Mouse (Mus musculus): ENCODE data around the gene Nup210l. TPM values are rescaled to one million over a fixed set of nuclear protein-coding genes. Genes with fewer than 3 reads are reported as not detected.

Nup210l gene
- polyA plus RNA-seq, 1 experiment from 2014 or later: 0.46 TPM

DNA sequence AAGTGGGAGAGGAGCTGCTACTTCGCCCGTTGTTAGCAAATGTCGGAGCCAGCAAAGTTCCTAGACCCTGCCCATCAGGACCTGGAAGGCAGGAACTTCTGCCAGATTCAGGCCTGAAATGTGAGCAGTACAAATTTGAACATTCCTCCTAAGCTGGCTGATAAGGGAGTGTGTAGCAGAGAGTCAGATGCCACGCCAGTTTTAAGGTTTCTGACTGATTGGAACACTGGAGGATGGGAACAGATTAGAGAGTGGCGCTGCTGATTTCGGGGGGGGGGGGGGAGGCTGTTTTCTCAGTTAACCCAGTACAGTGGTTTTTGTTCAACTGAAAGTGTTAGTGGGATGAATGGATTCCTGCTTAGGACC lies 23.5 kb upstream of the Nup210l start:
- Histone ChIP-seq H3K27me3 (replicated peaks) (no peaks in the 10 kb centered on the region), H3K36me3 (no peaks in the 10 kb centered on the region), H3K4me1 (peaks cover 31% of the 10 kb centered on the region), H3K4me3 (peak overlapping the region; percentile 81), H3K4me2 (replicated peaks) (peak overlapping the region; percentile 89), H3K27ac (peak overlapping the region; percentile 79), H3K9me3 (no peaks in the 10 kb centered on the region), H3K9ac (peak overlapping the region; percentile 83)
- no peak for ATAC-seq (ENCODE audit: low FRiP score, low read depth)
- 2% methylated on average over 6 of the region's 6 CpGs for WGBS

DNA sequence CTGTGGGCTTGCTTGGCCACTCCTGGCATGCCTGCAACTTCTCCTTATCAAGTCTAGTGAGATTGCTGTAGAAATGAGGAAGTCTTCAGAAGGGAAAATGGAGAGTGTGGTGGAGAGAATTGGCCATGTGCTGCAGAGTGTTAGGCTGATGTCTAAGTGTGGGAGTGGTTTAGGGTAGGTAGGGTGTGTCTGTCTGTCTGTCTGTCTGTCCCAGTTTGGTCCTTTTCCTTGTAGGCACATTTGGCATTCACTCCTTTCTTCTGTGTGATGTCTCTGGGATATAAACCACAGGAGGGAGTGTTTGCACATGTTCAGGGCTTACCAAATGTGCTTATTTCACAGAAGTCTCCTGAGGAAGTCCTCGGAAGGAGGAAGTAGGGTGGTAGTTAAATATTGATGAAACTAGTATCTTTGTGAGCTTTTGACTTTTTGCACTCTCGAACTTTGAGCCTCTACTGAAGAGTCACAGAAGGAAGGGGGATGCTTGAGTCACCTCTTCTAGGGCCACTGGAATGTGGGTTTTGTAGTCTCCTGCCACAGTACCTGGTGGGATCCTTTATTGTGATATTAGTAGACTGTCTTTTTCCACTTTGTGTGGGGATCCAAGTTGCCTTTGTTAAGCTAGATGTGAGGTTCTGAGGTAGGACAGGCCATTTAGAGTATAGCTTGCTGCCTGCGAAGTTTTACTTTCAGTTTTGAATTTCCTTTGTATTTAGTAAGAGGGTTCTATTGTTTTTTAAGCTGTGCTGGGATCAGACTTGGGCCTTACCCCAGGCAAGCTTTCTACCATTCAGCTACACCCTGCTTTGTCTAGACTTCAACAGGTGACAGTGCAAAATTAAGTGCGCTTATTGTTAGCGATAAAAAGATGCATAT lies 22.3 kb upstream of the Nup210l start:
- peaks cover 4% of the 10 kb centered on the region; the same call in 1 of the 2 replicates for H3K36me3 ChIP-seq
- H3K4me2 ChIP-seq (replicated peaks): peak overlapping the region; percentile 89
- no peaks in the 10 kb centered on the region for H3K9me3 ChIP-seq
- no peaks in the 10 kb centered on the region for H3K27me3 ChIP-seq (replicated peaks)
- peak overlapping the region; percentile 10; the same call in 1 of the 2 replicates for H3K9ac ChIP-seq
- ATAC-seq (ENCODE audit: low FRiP score, low read depth): no peak
- H3K4me1 ChIP-seq: peaks cover 31% of the 10 kb centered on the region
- no peak overlapping the region; the same call in 1 of the 2 replicates for H3K4me3 ChIP-seq
- 81% methylated on average over 5 of the region's 5 CpGs for WGBS
- H3K27ac ChIP-seq: no peak overlapping the region

DNA sequence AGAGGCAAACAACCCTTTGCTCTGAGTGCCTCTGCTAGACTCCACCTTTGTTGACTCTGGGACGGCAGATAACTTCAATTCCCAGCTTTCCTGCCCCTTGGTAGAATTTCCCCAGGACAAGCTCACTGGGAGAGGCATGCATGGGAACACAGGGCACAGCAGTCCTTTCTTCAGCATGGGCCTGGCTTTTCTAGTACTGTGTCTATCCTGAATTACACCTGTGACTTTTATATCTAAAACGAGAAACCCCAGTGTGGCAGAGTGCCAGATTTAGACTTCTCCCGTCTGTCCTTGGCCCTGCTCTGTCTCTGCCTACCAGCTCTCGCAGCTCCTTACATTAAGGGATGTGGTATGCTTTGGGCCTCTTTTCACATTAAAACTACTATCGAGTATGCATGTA lies 20.9 kb upstream of the Nup210l start:
- Histone ChIP-seq H3K4me1 (peaks cover 31% of the 10 kb centered on the region), H3K9ac (peak overlapping the region; percentile 42; the same call in 1 of the 2 replicates), H3K4me3 (no peak overlapping the region), H3K27me3 (replicated peaks) (no peaks in the 10 kb centered on the region), H3K36me3 (peaks cover 16% of the 10 kb centered on the region), H3K9me3 (no peaks in the 10 kb centered on the region), H3K4me2 (replicated peaks) (peak overlapping the region; percentile 31), H3K27ac (no peak overlapping the region; the same call in 1 of the 2 replicates)
- no peak for ATAC-seq (ENCODE audit: low FRiP score, low read depth)
- WGBS: 73% methylated on average over 5 of the region's 5 CpGs

DNA sequence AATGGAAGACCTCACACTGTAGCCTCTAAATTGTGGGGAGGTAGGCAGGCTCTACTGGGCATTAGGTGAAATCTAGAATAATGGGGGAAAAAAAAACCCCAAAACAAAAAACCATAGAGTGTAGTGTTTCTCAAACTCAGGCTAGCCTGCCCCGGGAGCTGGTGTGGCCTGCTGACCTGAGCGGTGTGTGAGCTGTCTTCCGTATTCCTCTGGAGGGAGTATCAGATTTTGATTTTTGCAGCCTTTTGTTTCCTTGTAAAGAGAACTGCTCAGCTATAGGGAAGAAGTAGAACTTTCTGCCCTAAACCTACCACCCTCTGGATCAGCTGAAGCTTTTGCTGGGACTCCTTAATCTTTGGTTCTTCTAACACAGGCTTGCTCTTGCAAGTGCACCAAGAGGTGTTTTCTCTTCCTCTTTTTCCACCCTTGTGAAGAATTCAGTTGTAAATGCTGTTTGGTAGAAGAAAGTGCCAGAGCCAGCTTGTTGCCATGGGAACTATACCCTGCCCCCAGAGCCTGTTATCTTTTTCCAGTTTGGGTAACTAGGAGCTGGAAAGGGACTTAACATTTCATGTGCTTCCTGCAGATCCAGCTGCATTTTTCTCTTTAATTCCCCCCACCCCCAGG lies 20.1 kb upstream of the Nup210l start:
- Histone ChIP-seq H3K4me2 (replicated peaks) (peak overlapping the region; percentile 21), H3K4me1 (peaks cover 28% of the 10 kb centered on the region), H3K9ac (no peak overlapping the region), H3K9me3 (no peaks in the 10 kb centered on the region), H3K4me3 (no peak overlapping the region), H3K36me3 (peaks cover 24% of the 10 kb centered on the region), H3K27me3 (replicated peaks) (no peaks in the 10 kb centered on the region), H3K27ac (no peak overlapping the region)
- WGBS: 56% methylated on average over 3 of the region's 3 CpGs
- ATAC-seq (ENCODE audit: low FRiP score, low read depth): no peak

DNA sequence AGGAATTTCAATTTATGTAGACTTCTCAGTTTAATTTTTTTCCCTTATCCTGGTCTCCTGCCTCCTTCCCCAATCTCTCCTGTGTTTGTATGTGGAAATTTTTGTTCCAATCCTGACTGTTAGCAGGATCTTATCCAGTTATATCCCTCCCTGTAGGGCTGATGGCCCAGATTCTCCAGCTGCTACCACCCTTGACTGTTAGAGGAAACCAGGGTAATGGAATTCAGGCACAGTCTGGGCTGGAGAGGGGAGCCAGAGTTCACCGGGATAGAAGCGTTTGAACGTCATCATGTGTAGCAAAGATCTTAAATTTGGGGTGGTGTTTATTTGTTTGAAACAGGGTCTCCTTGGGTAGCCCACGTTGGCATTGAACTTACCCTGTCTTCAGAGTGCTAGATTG lies 19.1 kb upstream of the Nup210l start:
- Histone ChIP-seq H3K4me1 (peaks cover 26% of the 10 kb centered on the region), H3K9me3 (no peaks in the 10 kb centered on the region), H3K4me2 (replicated peaks) (no peak overlapping the region), H3K27ac (no peak overlapping the region), H3K9ac (no peak overlapping the region), H3K36me3 (peaks cover 34% of the 10 kb centered on the region), H3K4me3 (no peak overlapping the region), H3K27me3 (replicated peaks) (no peaks in the 10 kb centered on the region)
- ATAC-seq (ENCODE audit: low FRiP score, low read depth): no peak
- WGBS: 88% methylated on average over 4 of the region's 4 CpGs

DNA sequence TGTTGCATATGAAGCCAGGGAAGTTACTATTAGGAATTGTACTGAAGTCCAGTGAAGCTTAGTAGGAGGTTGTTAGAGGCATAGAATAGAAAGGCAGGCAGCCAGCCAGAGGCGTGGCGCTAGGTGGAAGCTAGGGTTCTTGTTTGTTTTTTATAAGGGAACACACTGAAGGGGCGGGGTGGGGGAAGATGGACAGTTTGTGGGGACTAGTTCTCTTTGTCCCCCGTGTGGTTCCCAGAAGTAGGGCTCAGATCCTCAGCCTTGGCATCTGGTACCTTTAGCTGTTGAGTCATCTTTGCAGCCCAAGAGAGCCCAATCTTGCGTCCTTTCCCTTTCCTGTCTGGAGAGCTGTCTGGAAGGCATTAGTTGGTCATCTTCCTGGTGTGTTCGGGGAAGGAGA lies 18.7 kb upstream of the Nup210l start:
- H3K4me1 ChIP-seq: peaks cover 26% of the 10 kb centered on the region
- WGBS: 95% methylated on average over 6 of the region's 6 CpGs
- no peak overlapping the region for H3K9ac ChIP-seq
- H3K4me3 ChIP-seq: no peak overlapping the region
- no peaks in the 10 kb centered on the region for H3K9me3 ChIP-seq
- no peaks in the 10 kb centered on the region for H3K27me3 ChIP-seq (replicated peaks)
- peaks cover 39% of the 10 kb centered on the region for H3K36me3 ChIP-seq
- no peak overlapping the region for H3K27ac ChIP-seq
- no peak overlapping the region for H3K4me2 ChIP-seq (replicated peaks)
- ATAC-seq (ENCODE audit: low FRiP score, low read depth): no peak

DNA sequence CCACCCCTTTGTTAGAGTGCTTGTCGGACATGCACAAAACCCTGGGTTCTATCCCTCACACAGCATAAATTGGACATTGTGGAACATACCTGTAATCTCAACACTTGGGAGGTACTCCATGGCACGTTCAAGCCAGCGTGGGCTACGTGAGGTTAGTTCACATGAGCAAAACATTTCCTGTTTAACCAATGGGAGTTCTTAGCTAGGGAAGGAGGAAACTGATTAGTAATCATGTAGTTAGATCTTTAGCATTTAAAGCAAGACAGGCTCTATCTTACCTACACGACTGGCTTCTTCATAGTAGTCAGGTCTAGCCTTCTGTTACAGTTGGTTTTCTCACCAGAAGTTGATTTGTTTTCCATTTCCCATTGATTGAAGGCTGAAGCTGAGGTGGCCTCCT lies 17.9 kb upstream of the Nup210l start:
- Histone ChIP-seq H3K36me3 (peaks cover 46% of the 10 kb centered on the region), H3K9ac (no peak overlapping the region), H3K27me3 (replicated peaks) (no peaks in the 10 kb centered on the region), H3K4me2 (replicated peaks) (no peak overlapping the region), H3K4me3 (no peak overlapping the region), H3K4me1 (peaks cover 23% of the 10 kb centered on the region), H3K27ac (no peak overlapping the region), H3K9me3 (no peaks in the 10 kb centered on the region)
- no peak for ATAC-seq (ENCODE audit: low FRiP score, low read depth)
- 94% methylated on average over 5 of the region's 5 CpGs for WGBS

DNA sequence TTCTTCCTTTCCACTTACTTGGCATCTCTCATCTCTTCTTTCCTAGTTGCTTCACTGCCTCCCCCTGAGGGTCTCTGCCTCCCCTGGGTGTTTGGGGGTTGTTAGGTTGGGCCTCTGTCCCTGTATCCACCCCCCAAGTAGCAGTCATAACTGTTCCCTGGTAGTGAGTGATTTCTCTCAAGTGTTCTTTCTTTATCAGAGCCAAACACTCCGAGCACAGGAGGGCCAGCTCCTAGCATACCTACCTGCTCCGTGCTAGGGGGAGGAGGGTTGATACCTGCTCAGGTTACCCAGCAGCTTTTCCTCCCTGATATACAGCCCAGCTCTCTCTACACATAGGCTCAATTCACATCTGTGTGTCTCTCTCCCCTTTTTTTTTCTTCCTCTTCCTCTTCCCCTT lies 15.3 kb upstream of the Nup210l start:
- no peak for ATAC-seq (ENCODE audit: low FRiP score, low read depth)
- no peak overlapping the region for H3K9ac ChIP-seq
- H3K4me2 ChIP-seq (replicated peaks): no peak overlapping the region
- WGBS: 97% methylated on average over 2 of the region's 2 CpGs
- no peaks in the 10 kb centered on the region for H3K9me3 ChIP-seq
- H3K36me3 ChIP-seq: peaks cover 70% of the 10 kb centered on the region
- H3K27me3 ChIP-seq (replicated peaks): no peaks in the 10 kb centered on the region
- no peak overlapping the region for H3K4me3 ChIP-seq
- H3K4me1 ChIP-seq: peaks cover 6% of the 10 kb centered on the region
- no peak overlapping the region for H3K27ac ChIP-seq

DNA sequence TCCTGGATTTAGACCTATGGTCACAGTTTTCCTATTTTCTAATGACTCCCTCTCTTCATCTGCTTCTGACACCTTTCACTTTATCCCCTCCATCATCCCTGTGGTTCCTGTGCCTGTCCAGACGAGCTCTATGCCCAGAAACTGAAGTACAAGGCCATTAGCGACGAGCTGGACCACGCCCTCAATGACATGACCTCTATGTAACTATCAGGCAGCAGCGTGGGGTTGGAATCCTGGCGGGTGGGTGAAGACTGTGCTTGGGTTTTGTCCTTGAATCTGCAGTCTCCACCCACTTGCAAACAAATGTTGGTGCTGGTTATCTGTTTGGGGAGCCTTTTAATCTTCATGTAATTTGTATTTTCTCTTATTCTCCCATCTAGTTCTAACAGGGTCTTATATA lies 13.0 kb upstream of the Nup210l start:
- peaks cover 82% of the 10 kb centered on the region for H3K36me3 ChIP-seq

DNA sequence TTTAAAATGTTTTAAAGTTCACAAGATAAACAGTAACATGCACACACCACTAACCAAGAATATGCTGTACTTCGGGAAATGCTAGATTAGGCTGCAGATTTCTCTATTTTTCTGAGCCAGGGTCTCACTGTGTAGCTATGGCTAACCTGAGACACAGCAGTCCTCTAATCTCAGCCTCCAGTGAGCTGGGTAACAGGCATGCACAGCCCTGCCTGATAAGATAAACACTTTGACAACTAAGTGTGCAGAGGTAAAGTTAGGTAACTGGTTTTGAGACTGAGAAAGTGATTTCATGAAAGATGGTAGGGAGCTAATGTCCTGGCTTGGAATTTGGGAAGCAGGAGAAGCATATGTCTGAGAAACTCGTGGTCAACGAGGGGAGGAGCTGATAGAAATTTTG lies 9.5 kb upstream of the Nup210l start:
- WGBS: 94% methylated on average over 3 of the region's 3 CpGs
- no peaks in the 10 kb centered on the region for H3K27me3 ChIP-seq (replicated peaks)
- no peaks in the 10 kb centered on the region for H3K4me1 ChIP-seq
- no peaks in the 10 kb centered on the region for H3K9me3 ChIP-seq
- no peak for ATAC-seq (ENCODE audit: low FRiP score, low read depth)
- H3K27ac ChIP-seq: no peak overlapping the region
- H3K36me3 ChIP-seq: peaks cover 69% of the 10 kb centered on the region
- no peak overlapping the region for H3K4me2 ChIP-seq (replicated peaks)
- H3K4me3 ChIP-seq: no peak overlapping the region
- no peak overlapping the region for H3K9ac ChIP-seq

More for the DNA sequence above, 13.0 kb upstream of the Nup210l start:
- Histone ChIP-seq H3K9me3 (no peaks in the 10 kb centered on the region), H3K9ac (no peak overlapping the region), H3K27ac (no peak overlapping the region), H3K4me1 (no peaks in the 10 kb centered on the region), H3K4me3 (no peak overlapping the region), H3K27me3 (replicated peaks) (no peaks in the 10 kb centered on the region), H3K4me2 (replicated peaks) (no peak overlapping the region)
- 86% methylated on average over 6 of the region's 6 CpGs for WGBS
- no peak for ATAC-seq (ENCODE audit: low FRiP score, low read depth)

DNA sequence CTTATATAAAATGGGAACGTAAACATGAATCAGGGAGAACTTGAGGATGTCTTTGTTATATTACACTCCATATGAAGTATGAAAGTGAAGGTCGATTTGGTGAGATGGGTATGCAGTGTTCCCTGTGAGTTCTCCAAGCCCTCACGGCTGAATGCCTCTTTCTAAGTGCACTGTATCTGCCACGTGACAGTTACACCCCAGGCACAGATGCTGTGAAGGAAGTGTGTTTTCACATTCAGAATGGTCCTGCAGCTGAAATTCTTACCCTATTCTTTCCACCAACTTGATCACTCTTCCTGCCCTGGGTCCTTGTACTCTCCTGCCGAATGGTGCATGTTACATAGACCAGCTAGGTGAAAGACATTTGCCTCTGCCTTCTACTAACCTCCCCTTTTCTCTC lies 6.0 kb upstream of the Nup210l start:
- 87% methylated on average over 5 of the region's 5 CpGs for WGBS
- no peak for ATAC-seq (ENCODE audit: low FRiP score, low read depth)
- Histone ChIP-seq H3K9me3 (no peaks in the 10 kb centered on the region), H3K4me1 (no peaks in the 10 kb centered on the region), H3K27me3 (replicated peaks) (no peaks in the 10 kb centered on the region), H3K27ac (no peak overlapping the region), H3K9ac (no peak overlapping the region), H3K36me3 (peaks cover 44% of the 10 kb centered on the region), H3K4me3 (no peak overlapping the region), H3K4me2 (replicated peaks) (no peak overlapping the region)

DNA sequence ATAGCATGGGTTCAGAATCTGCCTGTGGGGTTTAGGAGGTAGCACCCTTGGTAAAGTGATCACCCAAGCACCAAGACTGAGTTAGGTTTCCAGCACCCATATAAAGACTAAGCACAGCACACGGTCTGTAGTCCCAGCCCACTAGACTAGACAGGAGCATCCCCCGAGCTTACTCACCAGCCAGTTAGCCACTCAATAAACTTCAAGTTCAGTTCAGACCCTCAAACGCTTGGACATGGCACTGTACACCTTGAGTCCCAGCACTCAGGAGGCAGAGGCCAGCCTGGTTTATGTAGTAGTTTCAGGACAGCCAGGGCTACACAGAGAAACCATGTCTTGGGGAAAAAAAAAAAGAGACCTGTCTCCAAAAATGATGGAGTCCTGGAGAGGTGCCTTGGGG lies 2.9 kb upstream of the Nup210l start:
- no peak overlapping the region for H3K4me3 ChIP-seq

More for the DNA sequence above, 2.9 kb upstream of the Nup210l start:
- ATAC-seq (ENCODE audit: low FRiP score, low read depth): no peak
- no peaks in the 10 kb centered on the region for H3K27me3 ChIP-seq (replicated peaks)
- H3K9ac ChIP-seq: no peak overlapping the region
- 95% methylated on average over 3 of the region's 3 CpGs for WGBS
- H3K9me3 ChIP-seq: no peaks in the 10 kb centered on the region
- H3K27ac ChIP-seq: no peak overlapping the region
- peaks cover 26% of the 10 kb centered on the region for H3K36me3 ChIP-seq
- H3K4me1 ChIP-seq: no peaks in the 10 kb centered on the region
- H3K4me2 ChIP-seq (replicated peaks): no peak overlapping the region

All from neural tube, embryonic 12.5 days (tissue).